Mouse (Mus musculus) inflammation-experienced regulatory T-cells, adult 16 weeks (primary cell): ENCODE results near the gene Mmrn1. TPM values are rescaled to one million over a fixed set of nuclear protein-coding genes. Genes with fewer than 3 reads are reported as not detected.

Experiments
- polyA plus RNA-seq: library from polyadenylated mRNA; unstranded; fragments of 100-300 nt; shearing (Covaris generic); gene quantifications from one replicate; pipeline ENCODE4 v1.2.1, GENCODE M21; 2017

Gene Mmrn1
- not detected for polyA plus RNA-seq

DNA sequence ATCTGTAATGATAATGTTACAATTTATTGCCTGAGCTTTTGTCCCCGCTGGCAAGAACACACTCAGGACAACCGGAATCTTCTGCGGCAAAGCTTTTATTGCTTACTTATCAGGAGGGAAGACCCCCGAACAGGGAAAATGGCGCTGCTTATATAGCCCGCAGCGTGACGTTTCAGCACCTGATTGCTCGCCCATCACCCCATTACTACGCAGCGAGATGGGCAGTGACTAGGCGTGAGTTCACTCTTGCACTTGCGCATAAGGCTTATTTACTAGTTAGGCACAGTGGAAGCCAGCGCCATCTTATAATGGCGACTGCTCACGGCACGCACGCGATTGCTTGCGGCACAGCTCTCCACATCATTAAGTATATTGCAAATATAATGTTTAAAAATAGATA is at the start of gene Mmrn1:
Gene Mmrn1 (plus strand): TSS at position 301 of the 400 bp plus-strand sequence.

Other genes with a start within 250 kb of the Mmrn1 start
- 4.8 TPM for gene Snca, start 95.1 kb upstream of the Mmrn1 start, polyA plus RNA-seq